Mouse (Mus musculus): Measurements from ENCODE around the gene Ide.

Gene Ide

DNA sequence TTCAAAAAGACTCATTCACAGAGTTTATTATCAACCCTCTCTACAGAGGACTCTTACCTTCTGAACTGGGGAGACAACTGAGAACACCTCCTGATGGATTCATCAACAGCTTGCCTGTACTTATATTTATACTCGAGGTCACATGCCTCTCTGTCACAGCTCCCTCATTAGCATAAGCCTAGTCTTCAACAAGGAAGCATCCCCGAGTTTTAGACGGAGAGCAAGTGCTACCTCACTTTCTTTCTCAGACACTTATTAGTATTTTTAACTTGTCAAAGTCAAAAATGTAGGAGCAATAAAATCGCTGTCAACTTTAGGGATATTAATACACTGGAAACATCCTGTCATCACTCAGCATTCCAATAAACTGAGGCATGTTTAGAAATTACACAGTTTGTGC, at the start of gene Ide:
Gene Ide (minus strand): TSS at position 101 of the 400 bp plus-strand sequence.
- DNase-seq (ENCODE audit: low spot score in 2 of 2) = no peak

- no peak for DNase-seq (ENCODE audit: low spot score in 2 of 2)
These were observed 48.5 kb upstream of the Ide start for GRCm38 (mm10) chr19:37386126-37386525.

DNA sequence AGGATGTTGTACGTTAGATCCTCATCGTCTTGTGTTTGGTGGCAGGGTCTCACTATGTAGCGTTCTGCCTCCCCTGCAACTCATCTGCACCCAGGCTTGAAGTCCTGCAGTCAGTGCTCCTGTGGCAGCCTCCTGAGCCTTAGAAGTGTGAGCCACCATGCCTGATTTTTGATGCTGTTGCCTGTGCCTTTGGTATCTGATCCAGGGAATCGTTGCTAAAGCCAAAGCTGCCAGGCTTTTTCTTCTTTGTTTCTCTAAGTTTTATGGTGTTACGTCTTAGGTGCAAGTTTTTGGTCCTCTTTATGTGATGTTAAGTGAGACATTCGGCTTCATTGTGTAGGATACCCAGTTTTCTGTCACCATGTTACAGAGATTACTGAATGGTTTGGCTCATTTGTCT, 41.2 kb upstream of the Ide start:
- no peak for DNase-seq (ENCODE audit: low spot score in 2 of 2)

GRCm38 (mm10) chr19:37377404-37377990, 39.8 kb upstream of the Ide start:
- no peak for DNase-seq (ENCODE audit: low spot score in 2 of 2)

DNA sequence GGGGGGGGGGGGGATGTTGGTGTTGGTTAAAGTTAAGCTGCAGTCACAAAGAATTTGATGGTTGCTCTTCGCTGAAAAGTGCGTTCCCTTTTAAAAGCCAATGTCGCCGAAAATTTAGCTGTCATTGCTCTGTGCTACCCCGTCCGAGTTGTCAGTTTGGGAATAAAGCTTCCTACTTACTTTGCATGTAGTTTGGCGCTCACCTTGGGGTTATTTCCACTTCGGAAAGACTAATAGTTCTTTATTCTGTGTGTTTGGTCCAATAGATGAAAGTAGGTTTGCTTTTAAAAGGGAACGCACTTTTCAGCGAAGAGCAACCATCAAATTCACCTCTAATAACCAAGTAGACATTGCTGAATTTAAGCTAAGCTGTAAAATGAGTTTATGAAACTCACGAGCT, 39.2 kb upstream of the Ide start:
- DNase-seq (ENCODE audit: low spot score in 2 of 2) = no peak

GRCm38 (mm10) chr19:37375755-37376615, 38.3 kb upstream of the Ide start, which contains the start of gene Kif11:
TSS of gene Kif11 (plus strand) at chr19:37376403.
- DNase-seq (ENCODE audit: low spot score in 2 of 2) = peak; percentile 92 to 95

DNA sequence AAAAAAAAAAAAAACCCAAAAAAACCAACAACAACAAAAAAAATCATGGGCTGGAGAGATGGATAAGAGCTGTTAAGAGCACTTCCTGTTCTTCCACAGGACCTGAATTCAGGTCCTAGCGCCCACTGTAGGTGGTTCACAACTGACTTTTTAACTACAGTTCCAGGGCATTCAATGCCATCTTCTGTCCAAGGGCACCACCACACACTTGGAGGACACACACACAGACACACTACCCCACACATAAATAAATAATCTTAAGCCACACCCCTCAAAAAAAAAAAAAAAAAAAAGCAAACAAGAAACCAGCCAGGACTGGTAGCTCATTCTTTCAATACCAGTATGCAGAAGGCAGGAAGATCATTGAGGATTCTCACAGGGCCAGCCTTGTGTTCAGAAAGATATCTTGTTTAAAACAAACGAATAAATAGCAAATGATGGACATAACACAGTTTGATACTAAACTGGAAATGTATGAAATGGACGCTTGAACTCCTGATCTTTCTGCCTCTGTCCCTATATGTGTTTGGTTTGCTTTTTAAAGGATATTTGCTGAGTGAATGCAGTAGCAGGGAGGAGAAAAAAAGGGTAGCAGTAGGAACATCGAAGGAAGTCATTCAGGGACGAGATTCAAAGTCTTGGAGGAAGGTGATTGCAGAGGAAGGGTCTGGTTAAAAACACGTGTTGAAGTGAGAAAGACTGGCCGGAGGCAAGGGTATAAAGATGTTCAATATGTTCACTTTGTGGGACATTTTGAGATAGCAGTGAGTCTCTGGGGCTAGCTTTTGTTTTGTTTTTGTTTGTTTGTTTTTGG, 37.5 kb upstream of the Ide start:
- DNase-seq (ENCODE audit: low spot score in 2 of 2) = no peak

- DNase-seq (ENCODE audit: low spot score in 2 of 2) = no peak
These were observed 32.7 kb upstream of the Ide start for GRCm38 (mm10) chr19:37370356-37370755.

DNA sequence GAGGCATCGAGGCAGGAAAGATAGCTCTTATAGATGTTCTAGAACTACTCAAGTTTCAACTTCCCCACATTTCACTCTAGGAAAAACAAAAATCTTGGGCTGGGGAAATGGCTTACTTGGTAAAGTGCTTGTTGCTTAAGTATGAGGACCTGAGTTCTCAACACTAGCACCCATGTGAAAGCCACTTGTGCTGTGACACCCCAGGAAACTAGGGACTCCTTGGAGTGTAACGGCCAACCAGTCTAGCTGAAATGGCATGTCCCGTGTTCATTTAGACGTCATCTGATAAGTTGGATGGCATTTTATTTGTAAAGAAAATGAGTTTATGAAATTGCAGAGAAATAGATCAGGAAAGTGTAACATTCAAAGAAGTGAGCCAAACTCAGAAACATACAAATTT, 32.3 kb upstream of the Ide start:
- DNase-seq (ENCODE audit: low spot score in 2 of 2) = no peak

DNA sequence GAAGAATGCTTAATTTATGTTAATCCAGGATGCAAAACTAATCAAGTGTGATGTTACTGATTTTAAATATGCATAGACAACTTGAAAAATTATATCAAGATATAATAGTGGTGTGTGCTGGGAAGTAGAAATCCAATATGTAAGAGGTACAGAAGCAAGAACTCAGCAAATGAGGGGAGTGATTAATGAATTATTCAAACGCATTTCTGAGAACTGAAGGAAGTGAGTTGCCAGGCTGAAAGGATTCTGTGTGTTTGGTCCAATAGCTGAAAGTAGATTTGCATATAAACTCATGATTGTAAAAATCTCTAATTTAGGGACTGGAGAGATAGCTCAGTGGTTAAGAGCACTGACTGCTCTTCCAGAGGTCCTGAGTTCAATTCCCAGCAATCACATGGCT, 31.3 kb upstream of the Ide start:
- DNase-seq (ENCODE audit: low spot score in 2 of 2) = no peak

GRCm38 (mm10) chr19:37363128-37363939, 25.7 kb upstream of the Ide start:
- DNase-seq (ENCODE audit: low spot score in 2 of 2) = no peak

GRCm38 (mm10) chr19:37362545-37362944, 24.9 kb upstream of the Ide start:
- DNase-seq (ENCODE audit: low spot score in 2 of 2) = no peak

DNA sequence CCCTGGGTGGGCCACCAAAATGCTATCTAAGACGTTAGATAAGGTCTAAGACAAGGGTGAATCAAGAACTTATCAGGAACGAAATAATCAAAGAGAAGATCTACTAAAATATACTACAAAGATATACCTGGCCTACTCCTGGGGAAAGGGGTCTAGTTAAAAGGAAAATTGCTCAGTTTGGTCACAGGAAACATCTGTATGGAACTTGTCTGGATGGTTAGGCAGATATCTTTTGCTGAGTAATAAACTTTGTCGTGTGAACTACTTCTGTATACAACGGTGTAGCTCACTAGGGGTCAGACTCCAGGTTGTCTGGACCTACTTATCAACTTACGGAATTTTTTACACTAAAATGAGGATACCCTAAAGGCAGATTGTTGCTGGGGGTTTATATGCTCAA, 22.4 kb upstream of the Ide start:
- DNase-seq (ENCODE audit: low spot score in 2 of 2) = no peak

DNA sequence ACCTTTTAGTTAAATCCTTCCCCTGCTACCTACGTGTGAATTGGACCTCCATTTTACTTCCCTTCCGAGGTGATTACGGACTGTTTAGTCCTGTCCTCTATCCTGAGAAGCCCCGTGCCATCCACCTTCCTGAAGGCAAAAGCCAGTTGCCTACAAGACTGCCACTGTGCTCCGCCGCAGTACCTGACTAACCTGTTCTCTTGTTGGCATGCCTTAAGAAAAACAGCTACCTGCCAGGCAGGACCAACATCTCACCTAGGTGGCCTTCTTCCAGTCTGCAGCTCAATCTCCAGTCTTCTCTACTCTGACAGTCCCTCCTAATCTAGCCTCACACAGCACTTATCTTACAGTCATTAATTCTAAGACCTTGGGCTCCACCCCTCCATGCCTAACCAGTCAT, 15.7 kb upstream of the Ide start:
- no peak for DNase-seq (ENCODE audit: low spot score in 2 of 2)

DNA sequence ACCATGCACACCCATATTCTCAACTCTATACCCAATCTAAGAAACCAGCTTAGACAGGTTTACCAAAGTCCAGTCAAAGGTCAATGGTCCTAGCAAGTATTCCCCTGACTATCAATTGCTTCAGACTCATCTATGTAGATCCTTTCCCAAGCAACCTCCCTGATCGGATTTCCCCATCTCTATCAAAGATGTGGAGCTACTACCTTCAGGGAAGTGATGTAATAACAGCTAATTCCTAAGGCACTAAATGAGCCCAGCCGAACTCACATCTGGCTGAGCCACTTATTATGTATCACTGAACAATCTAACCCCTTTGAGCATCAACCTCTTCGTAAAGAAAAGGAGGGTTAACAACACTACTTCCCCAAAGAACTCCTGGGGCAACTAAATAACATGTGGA, 15.1 kb upstream of the Ide start:
- DNase-seq (ENCODE audit: low spot score in 2 of 2) = no peak

GRCm38 (mm10) chr19:37348952-37349351, 11.3 kb upstream of the Ide start:
- DNase-seq (ENCODE audit: low spot score in 2 of 2) = no peak

- no peak for DNase-seq (ENCODE audit: low spot score in 2 of 2)
These were observed 10.7 kb upstream of the Ide start for GRCm38 (mm10) chr19:37348331-37348730.

DNA sequence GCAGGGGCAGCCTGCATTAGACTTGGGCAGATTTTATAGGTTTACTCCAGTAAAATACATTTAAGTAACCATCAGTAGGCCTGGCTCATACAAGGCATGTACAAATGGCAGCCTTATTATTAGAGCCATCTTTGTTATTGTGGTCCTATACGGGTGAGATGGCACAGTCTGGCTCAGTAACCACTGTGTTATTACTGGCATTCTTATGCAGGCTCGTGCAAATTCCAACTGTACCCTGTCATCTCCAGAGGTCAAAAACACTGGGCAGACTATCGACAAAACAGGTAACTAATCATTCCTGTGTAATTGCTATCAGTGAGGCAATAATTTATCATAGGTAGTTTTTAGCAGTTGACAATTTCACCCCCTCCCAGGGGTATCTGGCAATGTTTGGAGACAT, 8.6 kb upstream of the Ide start:
- DNase-seq (ENCODE audit: low spot score in 2 of 2) = no peak

GRCm38 (mm10) chr19:37343899-37344298, 6.2 kb upstream of the Ide start:
- DNase-seq (ENCODE audit: low spot score in 2 of 2) = no peak

DNA sequence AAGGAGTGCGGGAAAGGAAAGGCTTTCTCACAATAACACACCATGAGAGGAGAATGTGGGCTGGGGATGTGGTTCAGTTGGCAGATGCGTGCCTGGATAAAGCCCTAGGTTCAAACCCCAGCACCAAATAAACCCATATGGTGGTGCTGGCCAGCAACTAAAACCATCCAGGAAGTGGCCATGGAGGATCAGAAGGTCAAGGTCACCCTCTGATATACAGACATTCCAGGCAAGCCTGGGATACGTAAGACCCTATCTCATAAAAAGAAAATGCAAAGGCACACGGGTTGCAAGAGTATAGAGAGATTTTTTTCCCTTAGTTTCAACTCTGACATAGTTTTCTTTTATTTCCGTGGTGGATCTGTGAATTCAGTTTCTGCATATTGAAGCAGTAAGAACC, 3.3 kb upstream of the Ide start:
- no peak for DNase-seq (ENCODE audit: low spot score in 2 of 2)

DNA sequence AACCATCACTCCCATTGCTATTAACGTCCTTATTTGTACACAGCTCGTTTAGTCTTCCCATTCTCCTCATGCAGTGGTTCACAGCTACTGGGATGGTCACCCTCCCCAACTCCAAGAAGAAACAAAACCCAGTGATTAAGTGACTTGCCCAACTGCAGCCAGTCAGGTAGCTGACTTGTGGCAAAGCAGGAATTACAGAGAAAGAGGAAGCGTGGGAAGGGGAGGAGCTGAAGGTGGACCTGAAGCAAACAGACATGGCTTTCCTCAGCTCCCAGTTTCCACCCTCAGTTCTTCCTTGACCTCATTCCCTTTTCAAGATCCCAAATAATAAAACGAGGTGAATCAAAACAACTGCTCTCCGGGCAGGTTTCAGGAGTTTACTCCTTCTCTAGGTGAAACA, 2.8 kb upstream of the Ide start:
- DNase-seq (ENCODE audit: low spot score in 2 of 2) = no peak

DNA sequence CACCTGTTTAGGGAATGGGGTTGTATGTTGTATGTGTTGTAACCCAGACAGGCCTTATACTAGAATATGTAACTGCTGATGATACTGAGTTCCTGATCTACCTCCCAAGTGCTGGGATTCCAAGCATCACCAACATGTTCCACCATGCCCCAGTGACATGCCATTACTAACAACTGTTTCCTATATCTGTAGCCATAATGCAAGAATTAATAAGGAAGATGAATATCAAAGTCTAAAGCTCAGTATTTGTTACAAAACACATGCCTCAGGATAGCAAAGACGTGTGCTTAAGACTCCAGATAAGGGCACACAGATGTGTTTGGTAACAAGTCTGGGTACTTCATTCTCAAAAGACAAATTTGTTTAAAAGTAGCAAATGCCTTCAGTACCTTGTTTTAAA, 2.3 kb downstream of the Ide start:
- DNase-seq (ENCODE audit: low spot score in 2 of 2) = no peak
